Mouse (Mus musculus) midbrain, embryonic 11.5 days (tissue): ENCODE results near the gene Zp1. TPM values are rescaled to one million over a fixed set of nuclear protein-coding genes. Genes with fewer than 3 reads are reported as not detected.

Experiments used
- polyA plus RNA-seq: library from polyadenylated mRNA; unstranded; fragments of >200 nt; fragmentation: Nextera tagmentation; extraction: Ambion mirVana; gene quantifications from 2 replicates; pipeline ENCODE4 v1.2.1, GENCODE M21; 2014

Zp1 gene
- polyA plus RNA-seq, 1 experiment from 2014 or later: 0.22 TPM

Other genes with a start within 250 kb of the Zp1 start
- gene Pga5, start 242.6 kb downstream of the Zp1 start, polyA plus RNA-seq: not detected in 2 replicates
- 23.1 and 26.0 TPM in 2 replicates for gene Vps37c, start 231.9 kb downstream of the Zp1 start, polyA plus RNA-seq
- gene Cd5, start 181.6 kb downstream of the Zp1 start, polyA plus RNA-seq: 0.08 and 0.22 TPM in 2 replicates
- not detected in 2 replicates for gene Cd6, start 90.6 kb downstream of the Zp1 start, polyA plus RNA-seq
- gene Slc15a3, start 80.9 kb downstream of the Zp1 start, polyA plus RNA-seq: 0.18 and 0.25 TPM in 2 replicates
- 51.3 and 58.3 TPM in 2 replicates for gene Tmem132a, start 50.7 kb downstream of the Zp1 start, polyA plus RNA-seq
- 38.7 and 41.2 TPM in 2 replicates for gene Tmem109, start 38.6 kb downstream of the Zp1 start, polyA plus RNA-seq
- 52.7 and 58.4 TPM in 2 replicates for gene Prpf19, start 25.4 kb downstream of the Zp1 start, polyA plus RNA-seq
- gene Ptgdr2, start 16.5 kb upstream of the Zp1 start, polyA plus RNA-seq: 0.05 and 0.12 TPM in 2 replicates
- 20.0 and 22.5 TPM in 2 replicates for gene Ccdc86, start 28.6 kb upstream of the Zp1 start, polyA plus RNA-seq
- gene Ms4a10, start 54.0 kb upstream of the Zp1 start, polyA plus RNA-seq: not detected in 2 replicates
- gene Ms4a15, start 72.6 kb upstream of the Zp1 start, polyA plus RNA-seq: not detected in 2 replicates
- gene Ms4a18, start 97.4 kb upstream of the Zp1 start, polyA plus RNA-seq: not detected in 2 replicates
- gene Ms4a8a, start 160.5 kb upstream of the Zp1 start, polyA plus RNA-seq: not detected in 2 replicates
- not detected in 2 replicates for gene 1700017D01Rik, start 210.2 kb upstream of the Zp1 start, polyA plus RNA-seq
- not detected in 2 replicates for gene 1700025F22Rik, start 244.7 kb upstream of the Zp1 start, polyA plus RNA-seq